In genomic region chr5:74704460-74704790, GRCm38 (mm10) we compare ENCODE assay signal across 8 mouse cellular contexts. TPM values are rescaled to one million over a fixed set of nuclear protein-coding genes. Genes with fewer than 3 reads are reported as not detected.
DNase-seq lines count a peak whose midpoint lies in the region; ATAC-seq and TF ChIP-seq lines count a peak whose summit lies in the region.

No protein-coding gene starts in this region.

- H3K9ac ChIP-seq in heart, postnatal 0 days (replicated peaks; ENCODE audit: low read depth, low read length), result 0 out of 2 replicates have a peak overlapping the region, but pooled peaks have one; percentile 21
- H3K9ac ChIP-seq in lung, postnatal 0 days (replicated peaks; ENCODE audit: low read depth), result no peak overlapping the region

- no peak for TF ChIP-seq POLR2A in bone marrow, adult 2 months (IDR thresholded peaks at IDR 0.05; ENCODE audit: borderline replicate concordance, control insufficient read depth, low read depth, low read length)

- TF ChIP-seq EP300 in heart, postnatal 0 days (IDR thresholded peaks at IDR 0.05; ENCODE audit: low read depth), result no peak
- TF ChIP-seq EP300 in lung, postnatal 0 days (IDR thresholded peaks at IDR 0.05), result no peak

- 1% methylated on average over 8 of the region's 8 CpGs for WGBS in bone marrow, adult 2 months
- under 1% methylated on average over 8 of the region's 8 CpGs for WGBS in forebrain, embryonic 10.5 days
- WGBS in heart, postnatal 0 days, result under 1% methylated on average over 8 of the region's 8 CpGs
- 1% methylated on average over 8 of the region's 8 CpGs for WGBS in lung, postnatal 0 days

- no peaks in the 10 kb centered on the region for H3K9me3 ChIP-seq in E14TG2a.4 (ENCODE audit: low read length)
- no peaks in the 10 kb centered on the region for H3K9me3 ChIP-seq in forebrain, embryonic 10.5 days
- no peaks in the 10 kb centered on the region for H3K9me3 ChIP-seq in heart, postnatal 0 days (replicated peaks; ENCODE audit: control insufficient read depth, low read length)
- H3K9me3 ChIP-seq in lung, postnatal 0 days (ENCODE audit: low read length), result no peaks in the 10 kb centered on the region

- H3K27me3 ChIP-seq in E14TG2a.4 (ENCODE audit: insufficient read depth, low read length), result peaks cover 10% of the 10 kb centered on the region; the same call in 1 of the 2 replicates
- H3K27me3 ChIP-seq in forebrain, embryonic 10.5 days (ENCODE audit: poor library complexity, severe bottlenecking), result peaks cover 20% of the 10 kb centered on the region
- no peaks in the 10 kb centered on the region; the same call in 1 of the 2 replicates for H3K27me3 ChIP-seq in heart, postnatal 0 days (ENCODE audit: control insufficient read depth, insufficient read depth, low read length)
- H3K27me3 ChIP-seq in lung, postnatal 0 days (replicated peaks; ENCODE audit: insufficient read depth, low read length), result no peaks in the 10 kb centered on the region; the same call in 1 of the 2 replicates

- H3K4me1 ChIP-seq in E14TG2a.4 (replicated peaks; ENCODE audit: low read depth, low read length), result peaks cover 43% of the 10 kb centered on the region
- no peaks in the 10 kb centered on the region; the same call in 1 of the 2 replicates for H3K4me1 ChIP-seq in bone marrow, adult 2 months (ENCODE audit: control insufficient read depth, insufficient read depth, low read length)
- H3K4me1 ChIP-seq in forebrain, embryonic 10.5 days, result peaks cover 24% of the 10 kb centered on the region
- no peaks in the 10 kb centered on the region; the same call in none of the 2 replicates for H3K4me1 ChIP-seq in heart, postnatal 0 days (ENCODE audit: control insufficient read depth, insufficient read depth)
- H3K4me1 ChIP-seq in lung, postnatal 0 days (ENCODE audit: insufficient read depth, low read depth, low read length), result no peaks in the 10 kb centered on the region

- peak; percentile 96 for ATAC-seq in heart, postnatal 0 days (ENCODE audit: insufficient read depth, low read depth)
- peak; percentile 92 for ATAC-seq in lung, postnatal 0 days

- H3K27ac ChIP-seq in bone marrow, adult 2 months (ENCODE audit: control insufficient read depth, insufficient read depth, low read depth, low read length, poor library complexity), result no peak overlapping the region
- H3K27ac ChIP-seq in forebrain, embryonic 10.5 days, result peak overlapping the region; percentile 78
- H3K27ac ChIP-seq in heart, postnatal 0 days (ENCODE audit: low read depth), result peak overlapping the region; percentile 56
- no peak overlapping the region for H3K27ac ChIP-seq in lung, postnatal 0 days (ENCODE audit: low read length)

- no peak for TF ChIP-seq CTCF in E14TG2a.4 (conservative IDR thresholded peaks at IDR 0.05; ENCODE audit: low read length)
- TF ChIP-seq CTCF in bone marrow, adult 2 months (IDR thresholded peaks at IDR 0.05; ENCODE audit: control insufficient read depth, insufficient read depth, low read length), result no peak
- no peak for TF ChIP-seq CTCF in heart, postnatal 0 days (IDR thresholded peaks at IDR 0.05; ENCODE audit: low read depth)
- no peak for TF ChIP-seq CTCF in lung, postnatal 0 days (IDR thresholded peaks at IDR 0.05)

- peak overlapping the region; percentile 56 for H3K4me2 ChIP-seq in heart, postnatal 0 days (ENCODE audit: low read depth, low read length)
- peak overlapping the region; percentile 43 for H3K4me2 ChIP-seq in lung, postnatal 0 days (replicated peaks; ENCODE audit: low read depth, low read length)

- peak; percentile 85 for DNase-seq in forebrain, embryonic 10.5 days (ENCODE audit: extremely low spot score, low spot score)
- peak; percentile 93 for DNase-seq in heart, postnatal 0 days (ENCODE audit: low spot score)
- peak; percentile 92 to 96 for DNase-seq in kidney, postnatal 25 days
- DNase-seq in lung, postnatal 0 days (ENCODE audit: low spot score), result peak; percentile 91
- peak; percentile 21 for DNase-seq in ovary, postnatal 10 days (ENCODE audit: low spot score)
- DNase-seq in thymus, postnatal 25 days, result peak; percentile 83

- H3K4me3 ChIP-seq in E14TG2a.4 (replicated peaks; ENCODE audit: low read length), result peak overlapping the region; percentile 57; the same call in 1 of the 2 replicates
- peak overlapping the region; percentile 54 for H3K4me3 ChIP-seq in bone marrow, adult 2 months (replicated peaks; ENCODE audit: control insufficient read depth, low read depth, low read length)
- H3K4me3 ChIP-seq in forebrain, embryonic 10.5 days, result peak overlapping the region; percentile 59
- H3K4me3 ChIP-seq in heart, postnatal 0 days (ENCODE audit: low read depth, low read length), result peak overlapping the region; percentile 37
- peak overlapping the region; percentile 8; the same call in 1 of the 2 replicates for H3K4me3 ChIP-seq in lung, postnatal 0 days (ENCODE audit: low read depth, low read length)

- H3K36me3 ChIP-seq in E14TG2a.4 (ENCODE audit: insufficient read depth, low read length), result no peaks in the 10 kb centered on the region
- H3K36me3 ChIP-seq in forebrain, embryonic 10.5 days (replicated peaks), result no peaks in the 10 kb centered on the region
- no peaks in the 10 kb centered on the region for H3K36me3 ChIP-seq in heart, postnatal 0 days (replicated peaks; ENCODE audit: control insufficient read depth, insufficient read depth, low read length)
- no peaks in the 10 kb centered on the region for H3K36me3 ChIP-seq in lung, postnatal 0 days (ENCODE audit: insufficient read depth, low read length)

RNA-seq across cellular contexts. Expression of gene Lnx1, which starts 1.7 kb away (rescaled TPM):
- polyA plus RNA-seq in bone marrow, adult 2 months (2011; ENCODE audit: insufficient read depth, insufficient read length, low replicate concordance, missing spikeins), result not detected in 2 replicates
- 0.50 and 0.92 TPM in 2 replicates for polyA plus RNA-seq in forebrain, embryonic 10.5 days (2016; fragmentation: Nextera tagmentation; extraction: Ambion mirVana)
- 1.9 and 3.5 TPM in 2 replicates for total RNA-seq in heart, postnatal 0 days (2014; rRNA removed; ENCODE audit: low replicate concordance)
- 1.3 and 2.2 TPM in 2 replicates for polyA plus RNA-seq in heart, postnatal 0 days (2015; fragmentation: Nextera tagmentation; extraction: Ambion mirVana)
- polyA plus RNA-seq in lung, postnatal 0 days (2015; fragmentation: Nextera tagmentation; extraction: Ambion mirVana), result 2.9 and 3.2 TPM in 2 replicates

Comparison
In these comparisons a context has a peak if more than half of its experiments do, and no peak if none do; other contexts are left out.
1. H3K4me3 ChIP-seq: peak in every context shown above with its lines; median percentile 59 in forebrain, embryonic 10.5 days; 57 in E14TG2a.4; 54 in bone marrow, adult 2 months; 37 in heart, postnatal 0 days; 8 in lung, postnatal 0 days.
2. H3K27ac ChIP-seq: peak in forebrain, embryonic 10.5 days (single experiment) and heart, postnatal 0 days (single experiment); none in bone marrow, adult 2 months (single experiment) and lung, postnatal 0 days (single experiment).
3. DNase-seq: peak in every context shown above with its lines; median percentile 94 in kidney, postnatal 25 days; 93 in heart, postnatal 0 days; 91 in lung, postnatal 0 days; 85 in forebrain, embryonic 10.5 days; 83 in thymus, postnatal 25 days; 21 in ovary, postnatal 10 days.